Mouse (Mus musculus) testis, postnatal 10 days (tissue): ENCODE data around the gene Hs2st1.

ENCODE experiments used
- DNase-seq: peaks from one replicate; pipeline ENCODE4 v3.0.0; 2021; ENCODE audit warnings: low spot score

Gene Hs2st1

DNA sequence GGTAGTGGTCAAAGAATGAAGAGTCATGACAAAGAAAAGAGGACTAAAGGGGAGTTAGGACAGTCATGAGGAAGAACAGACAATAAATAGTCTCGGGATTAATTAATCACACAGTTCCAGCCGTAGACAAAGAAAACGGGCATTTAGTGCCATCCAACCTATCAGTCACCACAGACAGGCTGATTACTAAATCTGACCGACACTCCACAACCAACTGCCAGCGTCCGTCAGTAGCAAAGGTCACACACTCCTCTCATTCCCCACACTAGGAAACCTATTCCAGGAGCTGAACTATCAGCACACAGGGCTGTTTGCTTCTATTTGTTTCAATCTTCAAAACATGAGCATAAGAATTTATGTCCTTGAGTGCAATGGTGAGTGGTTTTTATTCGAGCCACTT lies 16.0 kb downstream of the Hs2st1 start:
- no peak for DNase-seq

- no peak for DNase-seq
These were observed 18.6 kb downstream of the Hs2st1 start for GRCm38 (mm10) chr3:144551416-144551815.

- DNase-seq, result no peak
These were observed 19.3 kb downstream of the Hs2st1 start for GRCm38 (mm10) chr3:144550659-144551058.

- no peak for DNase-seq
These were observed 19.9 kb downstream of the Hs2st1 start for GRCm38 (mm10) chr3:144550036-144550435.

DNA sequence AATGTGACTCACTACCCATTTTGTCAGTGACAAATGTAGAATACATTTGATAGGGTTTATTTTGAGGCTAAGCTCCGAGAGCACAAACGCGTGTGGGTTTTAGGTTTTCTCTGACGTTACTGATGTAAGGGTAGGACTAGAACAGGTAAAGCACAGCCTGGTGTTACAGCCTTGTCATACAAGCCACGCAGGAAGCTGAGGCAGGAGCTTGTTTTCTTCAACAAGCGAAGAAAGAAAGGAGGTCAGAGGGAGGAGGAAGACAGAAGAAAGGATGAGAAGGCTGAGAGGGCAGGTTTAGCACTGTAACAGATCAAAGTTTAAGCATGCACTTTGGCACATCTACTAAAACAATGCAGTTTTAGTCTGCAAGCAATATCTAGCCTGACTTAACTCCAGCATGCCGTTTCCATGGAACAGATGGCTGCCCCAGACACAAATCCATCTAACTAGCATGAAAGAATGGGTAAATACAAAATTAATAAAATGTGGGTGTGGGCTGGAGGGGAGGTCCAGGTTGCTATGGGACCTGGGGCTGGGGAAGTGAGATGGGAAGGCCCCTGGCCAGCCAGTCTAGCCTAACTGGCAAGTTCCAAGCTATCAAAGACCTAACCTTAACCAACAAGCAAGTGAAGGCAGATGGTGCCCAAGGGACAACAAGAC lies 21.7 kb downstream of the Hs2st1 start:
- DNase-seq, result no peak

GRCm38 (mm10) chr3:144546490-144546889 lies 23.5 kb downstream of the Hs2st1 start:
- DNase-seq, result no peak

- no peak for DNase-seq
These were observed 24.1 kb downstream of the Hs2st1 start for GRCm38 (mm10) chr3:144545832-144546231.

DNA sequence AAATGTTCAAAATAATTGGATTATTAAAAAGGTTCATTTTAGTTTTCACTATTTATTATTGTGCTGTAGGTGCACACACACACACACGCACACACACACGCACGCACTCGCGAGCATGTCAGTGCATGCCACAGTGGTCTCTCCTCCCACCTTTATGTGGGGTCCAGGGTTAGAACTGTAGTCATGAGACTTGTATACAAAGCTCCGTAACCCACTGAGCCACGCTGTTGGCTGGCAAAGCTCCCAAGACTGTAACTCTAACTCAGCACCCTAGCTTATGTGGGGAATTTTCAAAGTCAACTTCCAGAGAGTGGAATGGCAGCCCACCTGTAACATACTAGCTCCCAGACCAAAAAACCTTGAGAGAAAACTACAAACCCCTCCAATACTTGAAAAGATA lies 24.8 kb downstream of the Hs2st1 start:
- DNase-seq, result no peak

GRCm38 (mm10) chr3:144541906-144542438 lies 28.0 kb downstream of the Hs2st1 start:
- no peak for DNase-seq

GRCm38 (mm10) chr3:144540805-144541204 lies 29.2 kb downstream of the Hs2st1 start:
- DNase-seq, result no peak

- DNase-seq, result no peak
These were observed 30.9 kb downstream of the Hs2st1 start for GRCm38 (mm10) chr3:144539051-144539450.

DNA sequence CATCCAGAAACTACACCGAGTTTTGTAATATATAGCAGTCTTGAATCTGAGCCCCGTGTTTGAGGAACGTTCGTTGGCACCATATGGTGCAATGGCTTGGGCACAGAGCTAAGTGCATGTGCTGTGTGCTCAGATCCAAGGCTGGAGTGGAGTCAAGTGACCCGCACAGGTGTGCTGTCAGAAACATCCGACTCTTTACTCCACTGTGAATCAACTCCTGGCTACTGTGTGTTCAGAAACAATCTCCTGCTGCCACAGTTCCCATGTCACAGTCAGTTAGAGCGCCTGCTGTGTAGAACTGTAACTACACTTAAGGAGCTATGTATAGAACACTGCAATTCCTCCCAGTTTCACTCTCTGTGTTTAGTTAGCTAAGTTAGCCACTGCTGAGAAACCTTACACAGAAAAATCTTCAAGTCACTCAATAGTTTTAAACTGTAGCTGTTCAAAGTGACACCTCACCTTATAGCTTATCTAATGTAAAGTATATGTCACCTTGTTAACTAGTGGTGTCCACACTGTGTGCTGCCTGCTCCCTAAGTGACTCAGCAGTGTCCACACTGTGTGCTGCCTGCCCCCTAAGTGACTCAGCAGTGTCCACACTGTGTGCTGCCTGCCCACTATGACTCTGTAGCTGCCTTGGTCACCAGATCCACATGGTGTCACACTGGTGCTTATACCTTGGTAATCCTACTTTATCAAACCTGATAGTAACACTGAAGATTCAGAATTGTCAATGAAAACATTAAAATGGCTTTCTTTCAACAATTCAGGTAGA lies 32.7 kb downstream of the Hs2st1 start:
- DNase-seq, result no peak

DNA sequence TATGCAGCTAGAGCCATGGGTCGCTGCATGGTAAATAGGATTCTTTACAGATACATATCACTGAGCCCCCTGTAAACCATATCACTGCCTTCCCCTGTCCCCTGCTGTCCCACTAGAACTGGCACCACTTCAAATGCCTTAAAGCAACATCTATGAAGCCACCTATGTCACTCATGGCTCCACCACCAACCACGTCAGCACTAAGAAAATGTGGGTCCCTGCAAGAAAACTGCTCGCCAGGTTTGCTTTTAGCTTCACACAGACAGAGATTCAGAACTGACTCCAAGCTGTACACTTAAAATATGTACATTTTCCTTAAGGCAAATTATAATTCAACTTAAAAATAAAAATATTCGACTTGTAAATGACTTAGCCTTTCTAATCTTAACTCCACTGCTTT lies 34.9 kb downstream of the Hs2st1 start:
- DNase-seq, result no peak

DNA sequence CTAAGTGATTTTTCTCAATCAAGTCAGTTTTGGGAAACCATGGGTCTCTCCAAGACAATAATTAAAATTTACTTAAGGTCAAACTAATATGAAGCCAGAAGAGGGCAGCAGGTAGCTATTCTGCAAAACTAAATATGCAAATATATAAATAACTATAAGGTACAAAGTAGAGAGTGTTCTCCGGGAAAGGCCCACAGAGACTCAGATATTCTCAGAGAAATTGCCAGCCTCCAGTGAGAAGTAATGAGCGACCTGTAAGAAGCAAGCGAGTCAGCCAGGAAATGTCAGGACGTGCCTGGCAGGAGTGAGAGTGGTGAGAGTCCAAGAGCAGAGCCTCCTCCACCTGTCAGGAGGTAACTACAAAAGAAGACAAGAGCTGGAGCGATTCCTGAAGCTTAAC lies 39.0 kb downstream of the Hs2st1 start:
- no peak for DNase-seq

DNA sequence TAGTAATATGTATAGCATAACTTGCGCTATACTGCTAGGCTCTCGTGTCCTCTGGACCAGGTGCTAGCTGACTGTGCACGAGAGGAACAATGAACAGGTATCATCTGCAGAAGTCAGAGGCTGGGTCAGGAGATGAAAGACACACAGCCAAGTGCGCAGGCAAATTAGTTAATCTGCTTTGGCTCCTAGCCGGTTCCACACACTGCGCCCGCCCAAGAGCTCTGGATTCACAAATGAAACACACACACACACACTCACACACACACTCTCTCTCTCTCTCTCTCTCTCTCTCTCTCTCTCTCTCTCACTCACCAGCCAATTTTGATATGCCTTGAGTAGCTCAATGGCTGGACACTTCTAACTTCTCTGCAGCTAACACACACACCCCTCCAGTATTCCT lies 42.1 kb downstream of the Hs2st1 start:
- DNase-seq, result no peak

DNA sequence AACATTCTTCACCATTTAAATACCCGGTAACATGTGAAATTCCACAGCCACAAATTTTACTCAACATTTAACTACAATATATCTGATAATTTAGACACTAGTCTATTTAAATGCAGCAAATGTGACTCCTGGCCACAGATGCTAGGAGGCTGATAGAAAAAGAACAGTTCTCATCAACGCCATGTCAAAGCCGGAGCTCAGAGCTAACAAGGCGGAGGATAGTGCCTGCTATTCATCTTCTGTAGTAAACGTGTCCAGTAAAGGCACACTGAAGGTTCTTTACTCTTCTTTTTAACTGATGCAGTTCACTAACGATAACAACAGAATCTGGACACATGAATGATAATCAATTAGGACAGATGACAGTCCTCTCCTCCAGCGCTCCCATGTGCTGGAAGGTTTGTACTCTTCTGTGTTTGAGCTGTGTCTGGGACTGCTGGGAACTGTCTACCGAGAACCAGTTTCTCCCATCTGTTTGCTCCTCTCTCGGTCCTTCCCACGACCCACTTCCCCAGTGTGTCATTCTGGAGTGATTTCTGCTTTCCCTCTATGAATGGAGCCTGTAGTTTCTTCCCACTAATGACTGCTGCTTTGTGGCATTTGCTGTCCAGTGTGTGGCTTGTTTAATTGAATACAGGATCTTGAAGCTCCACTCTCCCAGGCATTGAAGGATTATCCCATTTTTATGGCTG lies 50.3 kb downstream of the Hs2st1 start:
- DNase-seq, result no peak

GRCm38 (mm10) chr3:144518917-144519316 lies 51.1 kb downstream of the Hs2st1 start:
- no peak for DNase-seq

- DNase-seq, result no peak
These were observed 54.7 kb downstream of the Hs2st1 start for GRCm38 (mm10) chr3:144515286-144515685.

GRCm38 (mm10) chr3:144514122-144514505 lies 55.9 kb downstream of the Hs2st1 start:
- DNase-seq, result no peak

- no peak for DNase-seq
These were observed 56.5 kb downstream of the Hs2st1 start for GRCm38 (mm10) chr3:144513169-144514121.

GRCm38 (mm10) chr3:144510724-144511123 lies 59.3 kb downstream of the Hs2st1 start:
- no peak for DNase-seq

GRCm38 (mm10) chr3:144508342-144508741 lies 61.6 kb downstream of the Hs2st1 start:
- no peak for DNase-seq
